12 mouse cellular contexts compared by ENCODE assay signal in genomic region chr1:153013541-153014288, GRCm38 (mm10). TPM values are rescaled to one million over a fixed set of nuclear protein-coding genes. Genes with fewer than 3 reads are reported as not detected.
DNase-seq lines count a peak whose midpoint lies in the region; ATAC-seq and TF ChIP-seq lines count a peak whose summit lies in the region.
"Had no signal": no experiment of that assay in that cellular context is flagged by ENCODE, and none has a peak within 500 bp of the region (broad histone marks: within the 10 kb centered on the region; RNA-seq: fewer than 3 reads in every experiment).

No protein-coding gene starts in this region.

- H3K27me3 ChIP-seq in forebrain, postnatal 0 days (ENCODE audit: insufficient read depth, low read length), result no peaks in the 10 kb centered on the region
- peaks cover 10% of the 10 kb centered on the region; the same call in 1 of the 2 replicates for H3K27me3 ChIP-seq in forebrain, embryonic 11.5 days (ENCODE audit: control insufficient read depth, insufficient read depth, low read length)
- H3K27me3 ChIP-seq in hindbrain, embryonic 11.5 days (ENCODE audit: control insufficient read depth, insufficient read depth, low read length), result no peaks in the 10 kb centered on the region
- H3K27me3 ChIP-seq in midbrain, embryonic 16.5 days (ENCODE audit: control insufficient read depth, insufficient read depth, low read depth, low read length), result no peaks in the 10 kb centered on the region
- no peaks in the 10 kb centered on the region for H3K27me3 ChIP-seq in limb, embryonic 10.5 days (ENCODE audit: low read depth, poor library complexity, severe bottlenecking)
- H3K27me3 ChIP-seq: limb, embryonic 15.5 days had no signal

- TF ChIP-seq CTCF in forebrain, postnatal 0 days (IDR thresholded peaks at IDR 0.05; ENCODE audit: low read depth), result no peak

- H3K4me3 ChIP-seq in forebrain, postnatal 0 days (ENCODE audit: low read depth, low read length), result no peak overlapping the region
- H3K4me3 ChIP-seq in forebrain, embryonic 11.5 days (ENCODE audit: low read depth, low read length), result no peak overlapping the region
- H3K4me3 ChIP-seq in hindbrain, embryonic 11.5 days (ENCODE audit: low read depth, low read length), result no peak overlapping the region
- H3K4me3 ChIP-seq in midbrain, embryonic 16.5 days (ENCODE audit: low read depth, low read length), result no peak overlapping the region
- H3K4me3 ChIP-seq in limb, embryonic 10.5 days, result no peak overlapping the region
- H3K4me3 ChIP-seq: limb, embryonic 15.5 days had no signal

- H3K27ac ChIP-seq in forebrain, postnatal 0 days (ENCODE audit: low read depth, low read length), result 0 out of 2 replicates have a peak overlapping the region, but pooled peaks have one; percentile 11
- no peak overlapping the region for H3K27ac ChIP-seq in forebrain, embryonic 11.5 days (ENCODE audit: low read depth, low read length)
- H3K27ac ChIP-seq in hindbrain, embryonic 11.5 days (ENCODE audit: low read depth, low read length), result 0 out of 2 replicates have a peak overlapping the region, but pooled peaks have one; percentile 6
- H3K27ac ChIP-seq in midbrain, embryonic 16.5 days (ENCODE audit: low read length), result peak overlapping the region; percentile 73; the same call in 1 of the 2 replicates
- H3K27ac ChIP-seq in limb, embryonic 10.5 days, result no peak overlapping the region
- H3K27ac ChIP-seq: macrophage had no signal

- H3K4me2 ChIP-seq in forebrain, postnatal 0 days (ENCODE audit: low read depth), result no peak overlapping the region
- H3K4me2 ChIP-seq in forebrain, embryonic 11.5 days (ENCODE audit: low read depth, low read length, severe bottlenecking), result no peak overlapping the region
- H3K4me2 ChIP-seq in hindbrain, embryonic 11.5 days (replicated peaks; ENCODE audit: low read depth, low read length), result no peak overlapping the region
- H3K4me2 ChIP-seq in midbrain, embryonic 16.5 days (ENCODE audit: low read length), result no peak overlapping the region

- ATAC-seq in forebrain, postnatal 0 days, result no peak
- no peak for ATAC-seq in forebrain, embryonic 11.5 days (replicated peaks; ENCODE audit: low FRiP score)
- ATAC-seq in hindbrain, embryonic 11.5 days (ENCODE audit: low FRiP score), result no peak
- ATAC-seq in midbrain, embryonic 16.5 days, result no peak
- ATAC-seq: intestine, postnatal 0 days had no signal

- H3K9me3 ChIP-seq in forebrain, postnatal 0 days (ENCODE audit: low read length), result no peaks in the 10 kb centered on the region
- H3K9me3 ChIP-seq in forebrain, embryonic 11.5 days (ENCODE audit: control insufficient read depth, low read length), result no peaks in the 10 kb centered on the region
- H3K9me3 ChIP-seq in hindbrain, embryonic 11.5 days (ENCODE audit: control insufficient read depth, low read length), result no peaks in the 10 kb centered on the region
- H3K9me3 ChIP-seq in midbrain, embryonic 16.5 days (replicated peaks; ENCODE audit: control insufficient read depth, low read length, poor library complexity, severe bottlenecking), result no peaks in the 10 kb centered on the region
- no peaks in the 10 kb centered on the region for H3K9me3 ChIP-seq in limb, embryonic 10.5 days (replicated peaks)
- H3K9me3 ChIP-seq: limb, embryonic 15.5 days had no signal

- H3K36me3 ChIP-seq in forebrain, postnatal 0 days (ENCODE audit: insufficient read depth), result no peaks in the 10 kb centered on the region
- no peaks in the 10 kb centered on the region for H3K36me3 ChIP-seq in forebrain, embryonic 11.5 days (ENCODE audit: control insufficient read depth, insufficient read depth, low read length)
- no peaks in the 10 kb centered on the region for H3K36me3 ChIP-seq in hindbrain, embryonic 11.5 days (ENCODE audit: control insufficient read depth, insufficient read depth, low read length)
- no peaks in the 10 kb centered on the region for H3K36me3 ChIP-seq in midbrain, embryonic 16.5 days (ENCODE audit: control insufficient read depth, insufficient read depth, low read length)
- no peaks in the 10 kb centered on the region for H3K36me3 ChIP-seq in limb, embryonic 10.5 days
- H3K36me3 ChIP-seq: limb, embryonic 15.5 days had no signal

- 90% methylated on average over 2 of the region's 2 CpGs for WGBS in forebrain, postnatal 0 days
- 90% methylated on average over 2 of the region's 2 CpGs for WGBS in forebrain, embryonic 11.5 days
- WGBS in hindbrain, embryonic 11.5 days, result 95% methylated on average over 2 of the region's 2 CpGs
- 93% methylated on average over 2 of the region's 2 CpGs for WGBS in midbrain, embryonic 16.5 days
- WGBS in limb, embryonic 10.5 days, result 73% methylated on average over 2 of the region's 2 CpGs

- peaks cover 16% of the 10 kb centered on the region; the same call in 1 of the 2 replicates for H3K4me1 ChIP-seq in forebrain, postnatal 0 days (ENCODE audit: insufficient read depth)
- H3K4me1 ChIP-seq in forebrain, embryonic 11.5 days (replicated peaks; ENCODE audit: control insufficient read depth, insufficient read depth, low read length), result peaks cover 3% of the 10 kb centered on the region; the same call in 1 of the 2 replicates
- peaks cover 3% of the 10 kb centered on the region; the same call in 1 of the 2 replicates for H3K4me1 ChIP-seq in hindbrain, embryonic 11.5 days (replicated peaks; ENCODE audit: control insufficient read depth, insufficient read depth, low read length)
- H3K4me1 ChIP-seq in midbrain, embryonic 16.5 days (ENCODE audit: control insufficient read depth, insufficient read depth, low read length), result peaks cover 18% of the 10 kb centered on the region; the same call in 1 of the 2 replicates
- peaks cover 35% of the 10 kb centered on the region for H3K4me1 ChIP-seq in limb, embryonic 10.5 days

- H3K9ac ChIP-seq in forebrain, postnatal 0 days, result no peak overlapping the region
- no peak overlapping the region for H3K9ac ChIP-seq in forebrain, embryonic 11.5 days (ENCODE audit: low read length)
- no peak overlapping the region for H3K9ac ChIP-seq in hindbrain, embryonic 11.5 days (ENCODE audit: low read depth, low read length)
- no peak overlapping the region for H3K9ac ChIP-seq in midbrain, embryonic 16.5 days (ENCODE audit: low read depth, low read length)
- H3K9ac ChIP-seq: limb, embryonic 15.5 days had no signal

- no peak for DNase-seq in forebrain, postnatal 0 days
- no peak for DNase-seq in forebrain, embryonic 11.5 days (ENCODE audit: low spot score)
- peak; percentile 28 for DNase-seq in NIH3T3 (ENCODE audit: low read depth)
- DNase-seq in hindbrain, embryonic 11.5 days (ENCODE audit: low spot score), result no peak
- no peak for DNase-seq in layer of hippocampus, adult 9-11 months
- DNase-seq in ovary, postnatal 36 days (ENCODE audit: low spot score), result no peak
- no peak for DNase-seq in limb, embryonic 10.5 days (ENCODE audit: low spot score)
- DNase-seq: thymus, adult 2 months had no signal

RNA-seq across cellular contexts. Expression of gene Nmnat2, which starts 58.9 kb away (rescaled TPM):
- total RNA-seq in forebrain, postnatal 0 days (2014; rRNA removed), result 129 and 142 TPM in 2 replicates
- polyA plus RNA-seq in forebrain, postnatal 0 days (2015; fragmentation: Nextera tagmentation; extraction: Ambion mirVana), result 62.0 and 81.8 TPM in 2 replicates
- polyA plus RNA-seq in forebrain, embryonic 11.5 days (2014; fragmentation: Nextera tagmentation; extraction: Ambion mirVana), result 11.7 and 16.0 TPM in 2 replicates
- 28.9 and 36.7 TPM in 2 replicates for polyA plus RNA-seq in hindbrain, embryonic 11.5 days (2014; fragmentation: Nextera tagmentation; extraction: Ambion mirVana)
- 92.9 and 95.8 TPM in 2 replicates for polyA plus RNA-seq in midbrain, embryonic 16.5 days (2015; fragmentation: Nextera tagmentation; extraction: Ambion mirVana)
- 0.75 and 1.6 TPM in 2 replicates for polyA plus RNA-seq in limb, embryonic 10.5 days (2016; fragmentation: Nextera tagmentation; extraction: Ambion mirVana)
- polyA plus RNA-seq: macrophage had no signal

Comparison
In these comparisons a context has a peak if more than half of its experiments do, and no peak if none do; other contexts are left out.
1. H3K27ac ChIP-seq: peak in forebrain, postnatal 0 days (single experiment), hindbrain, embryonic 11.5 days (single experiment) and midbrain, embryonic 16.5 days (single experiment); none in forebrain, embryonic 11.5 days (single experiment) and limb, embryonic 10.5 days (single experiment).